Mouse (Mus musculus) G1E (cell line): ENCODE data around the gene Neurl1a.

Source experiments
- CTCF ChIP-seq: IDR thresholded peaks from 2 replicates; pipeline ENCODE4 v1.5.1; 2012; ENCODE audit warnings: low read depth, low read length, inconsistent platforms, mixed read lengths
- GATA1 ChIP-seq: IDR thresholded peaks from 2 replicates; pipeline ENCODE4 v1.6.1; 2012; ENCODE audit warnings: borderline replicate concordance, low read length, inconsistent platforms, mixed read lengths
- GATA2 ChIP-seq: IDR thresholded peaks from 2 replicates; pipeline ENCODE4 v1.6.1; 2012; ENCODE audit warnings: low read depth, low read length, inconsistent platforms, borderline replicate concordance
- POLR2AphosphoS5 ChIP-seq: IDR thresholded peaks from 2 replicates; pipeline ENCODE4 v1.6.1; 2012; ENCODE audit warnings: low read depth, low read length, inconsistent platforms; ENCODE audit not compliant: insufficient replicate concordance
- TAL1 ChIP-seq: conservative IDR thresholded peaks from 2 replicates; pipeline ENCODE4 v1.6.1; 2012; ENCODE audit warnings: low read depth, low read length, inconsistent platforms, mixed read lengths

GRCm38 (mm10) chr19:47211609-47212312 lies 33.1 kb downstream of the Neurl1a start:
- TF ChIP-seq CTCF (no peak), GATA1 (no peak), TAL1 (no peak), POLR2AphosphoS5 (no peak), GATA2 (no peak)
